Mouse (Mus musculus) brain, embryonic 14.5 days (tissue): ENCODE data around the gene Ajm1. TPM values are rescaled to one million over a fixed set of nuclear protein-coding genes. Genes with fewer than 3 reads are reported as not detected.
"Not testable (repeated sequence)": the region's sequence is repeated elsewhere in the genome, so short reads cannot be mapped to it uniquely, and the experiment has no call there.

Experiments
- DNase-seq: peaks from one replicate; pipeline ENCODE4 v3.0.0-alpha.2; 2011; ENCODE audit warnings: low read depth
- CTCF ChIP-seq: fragments of 200-500 bp; IDR thresholded peaks from 2 replicates; pipeline ENCODE4 v1.5.1; 2012; ENCODE audit warnings: inconsistent platforms, mild to moderate bottlenecking, moderate library complexity, borderline replicate concordance; ENCODE audit not compliant: insufficient read depth, insufficient read length; ENCODE audit errors: extremely low read depth
- POLR2A ChIP-seq: fragments of 200-500 bp; IDR thresholded peaks from 2 replicates; pipeline ENCODE4 v1.6.1; 2012; ENCODE audit warnings: mild to moderate bottlenecking, inconsistent platforms, borderline replicate concordance; ENCODE audit not compliant: poor library complexity, insufficient read depth, insufficient read length, severe bottlenecking; ENCODE audit errors: extremely low read depth
- polyA plus RNA-seq: library from polyadenylated mRNA; depleted of rRNA; stranded (reverse); fragments of >200 nt; gene quantifications from 2 replicates; pipeline ENCODE4 v1.2.3, GENCODE M21; 2012

The Ajm1 gene
- polyA plus RNA-seq, 1 experiment = 30.3 TPM

GRCm38 (mm10) chr2:25558774-25559173 is 22.8 kb downstream of the Ajm1 start:
- TF ChIP-seq POLR2A = no peak
- TF ChIP-seq CTCF = no peak
- DNase-seq = no peak

- TF ChIP-seq CTCF (no peak), POLR2A (no peak)
- no peak for DNase-seq
Measured at GRCm38 (mm10) chr2:25557964-25558360, 23.6 kb downstream of the Ajm1 start.

- peak; percentile 93 for TF ChIP-seq POLR2A
- no peak for TF ChIP-seq CTCF
- DNase-seq = peak; percentile 97
Measured at GRCm38 (mm10) chr2:25557221-25557963, 24.2 kb downstream of the Ajm1 start, which contains the start of gene Edf1. TSS of gene Edf1 (plus strand) at chr2:25557847.

- DNase-seq = no peak
- TF ChIP-seq CTCF = no peak
- no peak for TF ChIP-seq POLR2A
Measured at GRCm38 (mm10) chr2:25556296-25556695, 25.3 kb downstream of the Ajm1 start.

GRCm38 (mm10) chr2:25555479-25555878 is 26.1 kb downstream of the Ajm1 start:
- not testable (repeated sequence) for DNase-seq

- DNase-seq = not testable (repeated sequence)
Measured at GRCm38 (mm10) chr2:25553171-25553786, 28.3 kb downstream of the Ajm1 start.

- TF ChIP-seq POLR2A = no peak
- peak; percentile 62; the same call in 1 of the 2 replicates for TF ChIP-seq CTCF
- DNase-seq = peak; percentile 23
Measured at GRCm38 (mm10) chr2:25551186-25551585, 30.4 kb downstream of the Ajm1 start.

- TF ChIP-seq POLR2A (no peak), CTCF (no peak)
- no peak for DNase-seq
Measured at GRCm38 (mm10) chr2:25549021-25549991, 32.3 kb downstream of the Ajm1 start.

- no peak for TF ChIP-seq CTCF
- TF ChIP-seq POLR2A = peak; percentile 48; the same call in 1 of the 2 replicates
- DNase-seq = peak; percentile 100
Measured at GRCm38 (mm10) chr2:25546811-25547491, 34.6 kb downstream of the Ajm1 start, which contains the start of gene Traf2. TSS of gene Traf2 (minus strand) at chr2:25546940.

- no peak for TF ChIP-seq CTCF
- no peak for TF ChIP-seq POLR2A
- no peak for DNase-seq
Measured at GRCm38 (mm10) chr2:25545996-25546810, 35.4 kb downstream of the Ajm1 start.

- no peak for DNase-seq
- TF ChIP-seq CTCF = no peak
- TF ChIP-seq POLR2A = no peak
Measured at GRCm38 (mm10) chr2:25541644-25542367, 39.8 kb downstream of the Ajm1 start.
